Mouse (Mus musculus) gastrocnemius, postnatal 14 days (tissue): ENCODE data around the gene Slc7a15. TPM values are rescaled to one million over a fixed set of nuclear protein-coding genes. Genes with fewer than 3 reads are reported as not detected.
A peak's percentile ranks its signal among the peaks of the same experiment; 100 is the strongest.

Source experiments
- DNase-seq: peaks from one replicate; pipeline ENCODE4 v3.0.0; 2021; ENCODE audit warnings: mixed read lengths
- intact Hi-C: fragments of 180-260 bp; cut with DNase I; formaldehyde crosslinking; loops from one replicate; pipeline ENCODE4 v1.15.1; 2025; ENCODE audit warnings: low total_unique reads
- total RNA-seq, 2 experiments: library from RNA; stranded (reverse); gene quantifications; 2 replicates each; pipeline ENCODE4 v1.2.3; 2021

Slc7a15 gene
- total RNA-seq, 2 experiments from 2014 or later = not detected

- intact Hi-C loops = no loop called here
Measured at GRCm38 (mm10) chr12:8495881-8496678, 102.8 kb downstream of the Slc7a15 start.

GRCm38 (mm10) chr12:8494675-8495074, 104.2 kb downstream of the Slc7a15 start:
- DNase-seq = no peak
- intact Hi-C loops = loop anchor here (5.0 kb wide), 1 partner anchor 47 kb away; no protein-coding TSS in a partner anchor

More at GRCm38 (mm10) chr12:8495881-8496678, 102.8 kb downstream of the Slc7a15 start:
- DNase-seq = peak; percentile 65

GRCm38 (mm10) chr12:8493386-8493785, 105.5 kb downstream of the Slc7a15 start:
- no peak for DNase-seq
- intact Hi-C loops = loop anchor here (5.0 kb wide), 1 partner anchor 46 kb away; no protein-coding TSS in a partner anchor

GRCm38 (mm10) chr12:8489098-8489497, 109.8 kb downstream of the Slc7a15 start:
- intact Hi-C loops = no loop called here
- no peak for DNase-seq

- no peak for DNase-seq
- intact Hi-C loops = no loop called here
Measured at GRCm38 (mm10) chr12:8488652-8488980, 110.2 kb downstream of the Slc7a15 start.

- intact Hi-C loops = no loop called here
- peak; percentile 74 for DNase-seq
Measured at GRCm38 (mm10) chr12:8487959-8488651, 110.8 kb downstream of the Slc7a15 start.

- no peak for DNase-seq
- intact Hi-C loops = no loop called here
Measured at GRCm38 (mm10) chr12:8487281-8487680, 111.6 kb downstream of the Slc7a15 start.

- intact Hi-C loops = no loop called here
- no peak for DNase-seq
Measured at GRCm38 (mm10) chr12:8485247-8485646, 113.6 kb downstream of the Slc7a15 start.

- DNase-seq = no peak
- intact Hi-C loops = no loop called here
Measured at GRCm38 (mm10) chr12:8482169-8482568, 116.7 kb downstream of the Slc7a15 start.

Other genes with a start within 250 kb of the Slc7a15 start
- 10 to 100 TPM; 59.5 to 96.2 TPM for gene Rhob, start 99.1 kb downstream of the Slc7a15 start, total RNA-seq
- 10 to 100 TPM; 63.1 to 66.7 TPM for gene Pum2, start 75.1 kb upstream of the Slc7a15 start, total RNA-seq
- gene Sdc1, start 172.3 kb upstream of the Slc7a15 start, total RNA-seq = 10 to 100 TPM in 1 of 2 experiments, 1 to 10 TPM in 1; 8.3 to 11.2 TPM